Mouse (Mus musculus): ENCODE measurements around the gene 3110021N24Rik.

GRCm38 (mm10) chr4:108746160-108746873, 26.9 kb downstream of the 3110021N24Rik start:
- TF ChIP-seq GATA1 (IDR thresholded peaks at IDR 0.05; ENCODE audit: borderline replicate concordance, low read length) (no peak), FLI1 (IDR thresholded peaks at IDR 0.05; ENCODE audit: low read length) (no peak)
